Mouse (Mus musculus) embryonic facial prominence, embryonic 13.5 days (tissue): ENCODE measurements around the gene Rtn4rl1. TPM values are rescaled to one million over a fixed set of nuclear protein-coding genes. Genes with fewer than 3 reads are reported as not detected.
A peak's percentile ranks its signal among the peaks of the same experiment; 100 is the strongest.
"Not testable (repeated sequence)": the region's sequence is repeated elsewhere in the genome, so short reads cannot be mapped to it uniquely, and the experiment has no call there.

ENCODE experiments used
- ATAC-seq: fragments of 200-750 bp; cut with Nextera tagmentation; 2 replicates; pipeline ENCODE4 v1.8.0; 2017; ENCODE audit warnings: low read depth; ENCODE audit not compliant: insufficient number of reproducible peaks, insufficient read depth, low FRiP score, low TSS enrichment
- H3K27ac ChIP-seq: fragments of 300-500 bp; sonication (generic); 2 replicates; pipeline ENCODE4 v1.5.1; 2015; ENCODE audit warnings: moderate library complexity, mild to moderate bottlenecking, inconsistent platforms
- H3K27me3 ChIP-seq: fragments of 300-500 bp; sonication (generic); 2 replicates; pipeline ENCODE4 v1.6.1; 2015; ENCODE audit warnings: mild to moderate bottlenecking, inconsistent platforms
- H3K36me3 ChIP-seq: fragments of 300-500 bp; sonication (generic); 2 replicates; pipeline ENCODE4 v1.6.1; 2015; ENCODE audit warnings: mild to moderate bottlenecking, inconsistent platforms
- H3K4me1 ChIP-seq: fragments of 300-500 bp; sonication (generic); 2 replicates; pipeline ENCODE4 v1.6.1; 2015; ENCODE audit warnings: inconsistent platforms
- H3K4me2 ChIP-seq: fragments of 300-500 bp; sonication (generic); 2 replicates; pipeline ENCODE4 v1.6.1; 2015; ENCODE audit warnings: moderate library complexity, mild to moderate bottlenecking, inconsistent platforms
- H3K4me3 ChIP-seq: fragments of 300-500 bp; sonication (generic); 2 replicates; pipeline ENCODE4 v1.5.1; 2015; ENCODE audit warnings: mild to moderate bottlenecking, inconsistent platforms
- H3K9ac ChIP-seq: fragments of 300-500 bp; sonication (generic); 2 replicates; pipeline ENCODE4 v1.6.1; 2015; ENCODE audit warnings: mild to moderate bottlenecking, inconsistent platforms
- H3K9me3 ChIP-seq: fragments of 300-500 bp; sonication (generic); 2 replicates; pipeline ENCODE4 v1.6.1; 2016; ENCODE audit warnings: inconsistent platforms
- WGBS: fragments of 180-500 bp; shearing (Covaris S2); methylation state at CpG from one replicate; pipeline ENCODE4 v1.1.7; 2015; ENCODE audit warnings: mixed read lengths; 5-methylcytosine and 5-hydroxymethylcytosine counted together
- polyA plus RNA-seq: library from polyadenylated mRNA; unstranded; fragments of >200 nt; fragmentation: Nextera tagmentation; extraction: Ambion mirVana; gene quantifications from 2 replicates; pipeline ENCODE4 v1.2.1, GENCODE M21; 2015

Rtn4rl1 gene
- polyA plus RNA-seq, 1 experiment from 2014 or later, result 7.1 TPM

- no peak overlapping the region for H3K4me2 ChIP-seq
- peaks cover 8% of the 10 kb centered on the region for H3K36me3 ChIP-seq
- no peak for ATAC-seq
- no peak overlapping the region for H3K9ac ChIP-seq
- H3K27me3 ChIP-seq, result peaks cover 42% of the 10 kb centered on the region
- peaks cover 41% of the 10 kb centered on the region for H3K4me1 ChIP-seq
- H3K27ac ChIP-seq, result no peak overlapping the region
- H3K4me3 ChIP-seq, result no peak overlapping the region
- WGBS, result 77% methylated on average over 9 of the region's 9 CpGs
- H3K9me3 ChIP-seq, result no peaks in the 10 kb centered on the region
These were observed 101.3 kb downstream of the Rtn4rl1 start for GRCm38 (mm10) chr11:75294862-75295261.

DNA sequence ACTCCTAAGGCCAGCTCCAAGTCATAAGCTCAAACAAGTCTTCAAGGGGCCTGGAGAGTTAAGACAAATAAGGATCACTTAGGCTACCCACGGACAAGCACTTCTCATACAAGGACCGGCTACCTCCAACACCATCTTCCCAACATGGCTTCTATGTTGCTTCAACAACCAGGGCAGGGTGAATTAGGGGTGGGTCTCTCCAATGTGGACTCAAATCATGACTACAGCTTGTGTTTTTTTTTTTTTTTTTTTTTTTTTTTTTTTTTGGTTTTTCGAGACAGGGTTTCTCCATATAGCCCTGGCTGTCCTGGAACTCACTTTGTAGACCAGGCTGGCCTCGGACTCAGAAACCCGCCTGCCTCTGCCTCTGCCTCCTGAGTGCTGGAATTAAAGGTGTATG lies 102.0 kb downstream of the Rtn4rl1 start:
- H3K27ac ChIP-seq, H3K4me3 ChIP-seq, ATAC-seq, H3K4me2 ChIP-seq, H3K9me3 ChIP-seq, H3K9ac ChIP-seq: not testable (repeated sequence)
- H3K36me3 ChIP-seq, result peaks cover 14% of the 10 kb centered on the region
- peaks cover 40% of the 10 kb centered on the region for H3K4me1 ChIP-seq
- H3K27me3 ChIP-seq, result peaks cover 42% of the 10 kb centered on the region
- 94% methylated on average over 5 of the region's 5 CpGs for WGBS

DNA sequence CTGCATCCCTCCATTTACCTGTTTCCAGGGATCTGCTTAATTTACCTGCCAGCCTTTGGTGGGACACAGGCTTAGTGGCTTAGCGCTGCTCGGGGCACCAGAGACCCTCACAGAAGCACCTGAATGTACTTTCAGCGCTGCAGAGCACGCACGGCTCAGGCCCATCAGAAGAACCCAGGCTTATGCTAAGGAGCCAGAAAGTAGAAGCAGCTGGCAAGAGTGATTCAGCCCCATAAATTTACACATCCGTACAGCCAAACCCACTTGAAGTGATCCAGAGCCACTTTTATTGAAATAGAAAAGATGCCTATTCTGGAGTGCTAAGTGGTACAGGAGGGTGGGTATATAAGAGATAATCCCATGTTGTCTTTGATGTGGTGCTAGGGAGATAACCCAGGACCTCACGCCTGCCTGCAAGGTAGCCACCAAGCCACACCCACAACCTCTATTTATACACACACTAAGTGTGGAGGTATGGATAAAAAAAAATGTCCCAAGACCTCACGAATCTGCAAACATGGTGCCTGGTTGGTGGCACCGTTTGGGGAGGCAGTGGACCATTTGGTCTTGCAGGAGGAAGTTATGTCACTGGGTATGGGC lies 102.9 kb downstream of the Rtn4rl1 start:
- no peak overlapping the region for H3K9ac ChIP-seq
- WGBS, result 86% methylated on average over 9 of the region's 9 CpGs
- no peaks in the 10 kb centered on the region for H3K9me3 ChIP-seq
- H3K4me3 ChIP-seq, result no peak overlapping the region
- ATAC-seq, result no peak
- H3K4me1 ChIP-seq, result peaks cover 30% of the 10 kb centered on the region
- H3K27me3 ChIP-seq, result peaks cover 39% of the 10 kb centered on the region
- no peak overlapping the region for H3K27ac ChIP-seq
- H3K4me2 ChIP-seq, result no peak overlapping the region
- H3K36me3 ChIP-seq, result peaks cover 24% of the 10 kb centered on the region

GRCm38 (mm10) chr11:75297631-75298030 lies 104.0 kb downstream of the Rtn4rl1 start:
- no peaks in the 10 kb centered on the region for H3K9me3 ChIP-seq
- WGBS, result 75% methylated on average over 9 of the region's 9 CpGs

DNA sequence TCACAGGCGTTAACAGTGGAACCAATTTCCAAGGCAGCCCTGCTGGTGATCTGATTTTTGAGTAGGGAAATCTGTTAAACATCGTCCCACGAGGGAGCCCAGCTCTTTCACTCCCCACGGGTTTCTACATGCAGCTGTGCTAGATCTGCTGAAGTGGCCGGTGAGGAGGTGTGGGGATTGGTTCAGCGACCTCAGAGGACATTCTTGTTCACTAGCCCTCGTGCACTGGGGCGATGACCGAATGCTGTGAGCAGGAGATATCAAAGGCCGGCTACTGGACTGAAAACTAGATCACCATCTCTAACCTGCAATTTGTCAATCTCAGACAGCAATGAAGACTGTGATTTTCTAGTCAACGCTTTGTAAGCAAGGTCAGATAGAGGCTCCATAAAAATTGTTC lies 104.9 kb downstream of the Rtn4rl1 start:
- Histone ChIP-seq H3K4me1 (peaks cover 19% of the 10 kb centered on the region), H3K4me3 (no peak overlapping the region)
- 47% methylated on average over 11 of the region's 11 CpGs for WGBS

More at GRCm38 (mm10) chr11:75297631-75298030, 104.0 kb downstream of the Rtn4rl1 start:
- Histone ChIP-seq H3K4me1 (peaks cover 20% of the 10 kb centered on the region), H3K4me3 (no peak overlapping the region), H3K27me3 (peaks cover 28% of the 10 kb centered on the region), H3K4me2 (no peak overlapping the region), H3K9ac (no peak overlapping the region), H3K27ac (no peak overlapping the region), H3K36me3 (peaks cover 34% of the 10 kb centered on the region)
- ATAC-seq, result no peak

DNA sequence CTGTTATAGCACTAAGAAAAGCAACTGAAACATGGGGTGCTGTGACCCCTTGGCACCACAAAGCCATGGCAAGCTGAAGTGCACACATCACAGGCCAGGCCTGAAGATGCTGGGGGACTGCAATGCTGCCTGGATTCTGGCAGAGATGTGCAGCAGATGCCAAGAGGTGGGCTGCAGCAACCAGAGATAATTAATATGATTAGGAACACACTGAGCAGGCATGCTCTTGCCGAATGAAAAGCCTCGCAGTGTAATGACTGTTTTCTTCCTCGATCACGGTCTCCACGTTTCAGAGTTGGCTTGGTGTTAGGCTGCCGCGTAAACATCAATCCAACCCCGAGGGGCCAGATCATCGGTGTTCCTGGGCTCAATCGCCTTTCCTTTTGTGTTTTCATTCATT lies 106.2 kb downstream of the Rtn4rl1 start:
- H3K36me3 ChIP-seq, result peaks cover 43% of the 10 kb centered on the region
- no peak overlapping the region for H3K4me3 ChIP-seq
- H3K4me2 ChIP-seq, result no peak overlapping the region
- no peak overlapping the region for H3K9ac ChIP-seq
- no peaks in the 10 kb centered on the region for H3K9me3 ChIP-seq
- ATAC-seq, result no peak
- WGBS, result 68% methylated on average over 10 of the region's 10 CpGs
- H3K27me3 ChIP-seq, result peaks cover 6% of the 10 kb centered on the region; the same call in 1 of the 2 replicates
- H3K4me1 ChIP-seq, result peaks cover 12% of the 10 kb centered on the region
- 0 out of 2 replicates have a peak overlapping the region, but pooled peaks have one; percentile 7 for H3K27ac ChIP-seq

More for the DNA sequence above, 104.9 kb downstream of the Rtn4rl1 start:
- no peak overlapping the region for H3K9ac ChIP-seq
- peaks cover 19% of the 10 kb centered on the region for H3K27me3 ChIP-seq
- no peaks in the 10 kb centered on the region for H3K9me3 ChIP-seq
- no peak overlapping the region for H3K4me2 ChIP-seq
- ATAC-seq, result no peak
- no peak overlapping the region for H3K27ac ChIP-seq
- peaks cover 42% of the 10 kb centered on the region for H3K36me3 ChIP-seq

DNA sequence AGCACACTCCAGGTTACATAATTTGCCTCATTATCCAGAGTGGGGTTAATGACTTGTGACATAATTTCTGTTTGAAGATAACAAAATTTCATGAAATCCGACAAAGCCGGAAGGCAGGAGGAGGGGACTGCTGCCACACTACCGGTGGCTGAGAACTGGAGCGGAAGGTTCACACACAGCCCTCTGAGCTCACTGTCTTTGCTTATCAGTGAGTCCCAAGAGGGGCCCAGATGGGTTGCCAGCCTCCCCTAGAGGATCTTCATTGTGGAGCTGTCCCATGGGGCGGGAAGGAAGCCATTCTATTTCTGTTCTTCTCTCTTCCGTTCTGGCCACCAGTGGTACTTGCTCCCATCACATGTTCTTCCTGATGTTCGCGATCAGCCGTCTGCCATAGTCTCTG lies 107.4 kb downstream of the Rtn4rl1 start:
- H3K9ac ChIP-seq, result no peak overlapping the region
- no peak overlapping the region for H3K27ac ChIP-seq
- 91% methylated on average over 9 of the region's 9 CpGs for WGBS
- no peaks in the 10 kb centered on the region for H3K27me3 ChIP-seq
- H3K4me1 ChIP-seq, result peaks cover 12% of the 10 kb centered on the region
- no peak for ATAC-seq
- no peak overlapping the region for H3K4me2 ChIP-seq
- H3K4me3 ChIP-seq, result no peak overlapping the region
- peaks cover 52% of the 10 kb centered on the region for H3K36me3 ChIP-seq
- H3K9me3 ChIP-seq, result no peaks in the 10 kb centered on the region

DNA sequence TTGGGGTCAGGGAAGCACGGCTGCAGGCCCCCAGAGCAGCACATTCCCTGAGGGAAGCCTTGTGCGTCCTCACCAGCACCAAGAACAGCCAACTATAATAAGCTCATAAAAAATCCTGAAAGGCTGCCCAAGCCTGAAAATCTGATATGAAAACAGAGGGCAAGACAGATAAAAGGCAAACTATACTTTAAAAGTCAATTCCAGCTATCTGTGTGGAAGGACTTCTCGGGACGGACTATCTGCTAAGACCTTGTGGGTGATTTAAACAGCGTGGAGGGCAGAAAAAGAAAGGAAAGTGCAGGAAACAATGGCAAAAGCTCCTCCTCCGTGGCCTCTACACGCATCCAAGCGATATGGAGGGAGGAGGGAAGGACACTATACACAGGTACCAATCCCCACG lies 111.2 kb downstream of the Rtn4rl1 start:
- Histone ChIP-seq H3K4me3 (no peak overlapping the region), H3K4me2 (no peak overlapping the region), H3K27ac (no peak overlapping the region), H3K9ac (no peak overlapping the region), H3K9me3 (no peaks in the 10 kb centered on the region), H3K4me1 (no peaks in the 10 kb centered on the region; the same call in 1 of the 2 replicates), H3K36me3 (peaks cover 82% of the 10 kb centered on the region), H3K27me3 (no peaks in the 10 kb centered on the region)
- 86% methylated on average over 9 of the region's 9 CpGs for WGBS
- ATAC-seq, result no peak

GRCm38 (mm10) chr11:75308650-75309049 lies 115.1 kb downstream of the Rtn4rl1 start:
- Histone ChIP-seq H3K4me3 (no peak overlapping the region), H3K27me3 (no peaks in the 10 kb centered on the region), H3K4me2 (no peak overlapping the region), H3K27ac (no peak overlapping the region), H3K9ac (0 out of 2 replicates have a peak overlapping the region, but pooled peaks have one; percentile 11), H3K9me3 (no peaks in the 10 kb centered on the region), H3K36me3 (peaks cover 83% of the 10 kb centered on the region), H3K4me1 (no peaks in the 10 kb centered on the region)
- WGBS, result 78% methylated on average over 4 of the region's 4 CpGs
- ATAC-seq, result no peak

GRCm38 (mm10) chr11:75310813-75311212 lies 117.2 kb downstream of the Rtn4rl1 start:
- H3K9me3 ChIP-seq, result no peaks in the 10 kb centered on the region
- no peak overlapping the region for H3K4me3 ChIP-seq
- H3K4me2 ChIP-seq, result no peak overlapping the region
- no peaks in the 10 kb centered on the region for H3K27me3 ChIP-seq
- 87% methylated on average over 8 of the region's 8 CpGs for WGBS
- no peak overlapping the region for H3K9ac ChIP-seq
- H3K36me3 ChIP-seq, result peaks cover 95% of the 10 kb centered on the region
- no peak overlapping the region for H3K27ac ChIP-seq
- ATAC-seq, result no peak
- no peaks in the 10 kb centered on the region for H3K4me1 ChIP-seq

DNA sequence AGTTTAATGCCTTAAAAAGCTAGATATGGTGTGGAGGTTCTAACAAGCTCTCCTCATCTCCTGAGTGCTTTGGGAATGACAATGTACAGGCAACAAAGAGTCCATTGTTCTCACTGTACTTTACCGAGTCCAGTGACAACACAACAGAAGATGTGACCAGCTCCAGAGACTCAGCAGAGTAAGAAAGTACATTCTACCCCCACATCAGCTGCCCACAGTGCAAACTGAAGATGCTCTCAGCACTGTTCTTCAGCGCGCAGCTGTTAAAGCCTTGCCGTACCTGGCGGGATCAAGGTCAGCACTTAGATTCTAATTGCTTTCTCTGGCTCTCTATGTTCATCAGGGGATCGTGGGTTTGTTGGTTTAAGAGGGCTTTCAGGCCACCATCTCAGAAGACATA lies 118.2 kb downstream of the Rtn4rl1 start:
- H3K27ac ChIP-seq, result no peak overlapping the region
- no peak overlapping the region for H3K4me3 ChIP-seq
- no peak overlapping the region for H3K9ac ChIP-seq
- 85% methylated on average over 6 of the region's 6 CpGs for WGBS
- no peak overlapping the region for H3K4me2 ChIP-seq
- no peaks in the 10 kb centered on the region for H3K4me1 ChIP-seq
- H3K9me3 ChIP-seq, result no peaks in the 10 kb centered on the region
- ATAC-seq, result no peak
- H3K27me3 ChIP-seq, result no peaks in the 10 kb centered on the region
- peaks cover 94% of the 10 kb centered on the region for H3K36me3 ChIP-seq

GRCm38 (mm10) chr11:75313834-75314233 lies 120.3 kb downstream of the Rtn4rl1 start:
- 88% methylated on average over 8 of the region's 8 CpGs for WGBS
- Histone ChIP-seq H3K9me3 (no peaks in the 10 kb centered on the region), H3K27me3 (no peaks in the 10 kb centered on the region), H3K4me1 (no peaks in the 10 kb centered on the region), H3K27ac (no peak overlapping the region), H3K4me2 (no peak overlapping the region), H3K4me3 (no peak overlapping the region), H3K9ac (no peak overlapping the region), H3K36me3 (peaks cover 88% of the 10 kb centered on the region)
- ATAC-seq, result no peak
